Mouse (Mus musculus) thymus, adult 2 months (tissue): ENCODE data around the gene Eps8l3.

Experiments used
- CTCF ChIP-seq: fragments of 200-500 bp; IDR thresholded peaks from 2 replicates; pipeline ENCODE4 v1.5.1; 2012; ENCODE audit warnings: mild to moderate bottlenecking, control low read depth, low read length, moderate library complexity, borderline replicate concordance; ENCODE audit not compliant: control insufficient read depth, poor library complexity, insufficient read depth; ENCODE audit errors: extremely low read depth
- POLR2A ChIP-seq: fragments of 200-500 bp; IDR thresholded peaks from 2 replicates; pipeline ENCODE4 v1.6.1; 2012; ENCODE audit warnings: mild to moderate bottlenecking, low read length, control low read depth, moderate library complexity; ENCODE audit not compliant: control insufficient read depth, poor library complexity, insufficient read depth; ENCODE audit errors: extremely low read depth

DNA sequence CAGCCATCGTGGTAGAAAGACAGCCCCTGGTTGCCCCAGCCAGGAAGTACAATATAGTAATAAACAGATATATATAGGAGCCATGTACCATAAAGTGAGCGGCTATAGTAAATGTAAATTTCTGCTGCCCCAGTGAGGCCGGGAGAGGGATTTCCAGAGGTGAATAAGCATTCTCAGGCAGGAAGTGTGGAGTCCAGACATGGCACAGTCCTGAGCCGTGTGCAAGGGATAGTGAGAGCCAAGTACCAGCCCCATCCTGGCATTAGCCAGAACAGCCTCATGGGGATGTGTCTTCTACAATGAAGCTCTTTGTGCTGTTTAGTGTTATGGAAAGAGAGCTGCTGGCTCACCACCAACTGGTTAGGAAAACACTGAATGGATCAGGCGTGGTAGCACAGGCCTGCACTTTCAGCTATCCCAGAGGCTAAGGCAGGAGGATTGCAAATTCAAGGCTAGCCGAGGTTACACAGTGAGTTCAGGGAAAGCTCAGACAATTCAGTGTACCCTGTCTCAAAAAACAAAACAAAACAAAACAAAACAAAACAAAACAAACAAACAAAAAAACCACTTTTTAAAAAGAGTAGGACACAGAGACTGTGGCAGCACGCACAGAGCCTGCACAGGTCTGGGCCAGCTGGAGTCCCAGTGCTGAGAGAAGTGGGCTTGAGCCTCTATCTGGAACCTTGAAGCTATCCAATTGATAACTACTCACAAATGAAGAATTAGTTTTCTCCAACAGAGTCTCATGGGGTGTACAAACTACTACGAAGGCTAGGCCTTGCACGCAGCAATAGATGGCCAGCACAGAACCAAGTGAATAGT is 10.9 kb downstream of the Eps8l3 start:
- no peak for TF ChIP-seq CTCF
- TF ChIP-seq POLR2A = no peak
